Mouse (Mus musculus) forebrain, embryonic 10.5 days (tissue): Measurements from ENCODE around the gene Kif3a. TPM values are rescaled to one million over a fixed set of nuclear protein-coding genes. Genes with fewer than 3 reads are reported as not detected.

Experiments
- DNase-seq: peaks from one replicate; pipeline ENCODE4 v3.0.0-alpha.2; 2017; ENCODE audit warnings: low spot score; ENCODE audit errors: extremely low spot score
- H3K27ac ChIP-seq: fragments of 300-500 bp; sonication (generic); 2 replicates; pipeline ENCODE4 v1.5.1; 2016; ENCODE audit warnings: mild to moderate bottlenecking
- H3K27me3 ChIP-seq: fragments of 300-500 bp; sonication (generic); 2 replicates; pipeline ENCODE4 v1.6.1; 2016; ENCODE audit warnings: mild to moderate bottlenecking; ENCODE audit not compliant: poor library complexity, severe bottlenecking
- H3K36me3 ChIP-seq: fragments of 300-500 bp; sonication (generic); replicated peaks from 2 replicates; pipeline ENCODE4 v1.6.1; 2016; ENCODE audit warnings: mild to moderate bottlenecking, moderate library complexity
- H3K4me1 ChIP-seq: fragments of 300-500 bp; sonication (generic); 2 replicates; pipeline ENCODE4 v1.6.1; 2016
- H3K4me3 ChIP-seq: fragments of 300-500 bp; sonication (generic); 2 replicates; pipeline ENCODE4 v1.5.1; 2016; ENCODE audit warnings: mild to moderate bottlenecking, moderate library complexity
- H3K9me3 ChIP-seq: fragments of 300-500 bp; sonication (generic); 2 replicates; pipeline ENCODE4 v1.6.1; 2016; ENCODE audit warnings: mild to moderate bottlenecking, moderate library complexity
- WGBS: fragments of 180-500 bp; shearing (Covaris S2); methylation state at CpG from one replicate; pipeline ENCODE4 v1.1.7; 2016; 5-methylcytosine and 5-hydroxymethylcytosine counted together
- polyA plus RNA-seq: library from polyadenylated mRNA; unstranded; fragments of >200 nt; fragmentation: Nextera tagmentation; extraction: Ambion mirVana; gene quantifications from 2 replicates; pipeline ENCODE4 v1.2.1, GENCODE M21; 2016

Kif3a gene
- polyA plus RNA-seq, 1 experiment from 2014 or later, result 78.4 TPM

DNA sequence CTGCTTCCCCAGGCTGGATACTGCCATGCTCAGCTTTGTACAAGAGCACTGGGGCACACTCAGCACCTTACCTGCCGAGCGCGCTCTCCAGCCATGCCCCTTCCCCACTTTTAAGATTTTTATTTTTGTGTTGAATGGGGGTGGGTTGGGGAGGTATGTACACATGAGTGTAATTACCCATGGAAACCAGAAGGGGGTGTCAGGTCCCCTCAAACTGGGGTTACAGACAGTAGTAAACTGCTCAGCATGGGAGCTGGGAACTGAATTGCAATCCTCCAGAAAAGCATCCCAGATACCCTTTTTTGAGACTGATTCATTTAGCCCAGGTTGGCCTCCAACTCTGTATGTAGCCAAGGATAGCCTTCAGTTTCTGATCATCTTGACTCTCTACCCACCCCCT lies 37.8 kb downstream of the Kif3a start:
- H3K36me3 ChIP-seq, result peaks cover 24% of the 10 kb centered on the region
- 88% methylated on average over 3 of the region's 3 CpGs for WGBS
- no peak overlapping the region for H3K4me3 ChIP-seq
- H3K27ac ChIP-seq, result no peak overlapping the region
- H3K27me3 ChIP-seq, result peaks cover 5% of the 10 kb centered on the region; the same call in 1 of the 2 replicates
- no peak for DNase-seq
- H3K9me3 ChIP-seq, result no peaks in the 10 kb centered on the region
- H3K4me1 ChIP-seq, result peaks cover 17% of the 10 kb centered on the region

- Histone ChIP-seq H3K4me3 (peak overlapping the region; percentile 19; the same call in 1 of the 2 replicates), H3K27me3 (peaks cover 5% of the 10 kb centered on the region; the same call in 1 of the 2 replicates), H3K9me3 (no peaks in the 10 kb centered on the region), H3K27ac (no peak overlapping the region), H3K4me1 (peaks cover 17% of the 10 kb centered on the region), H3K36me3 (peaks cover 18% of the 10 kb centered on the region)
- 7% methylated on average over 12 of the region's 12 CpGs for WGBS
- DNase-seq, result no peak
Measured at GRCm38 (mm10) chr11:53605609-53606008, 38.4 kb downstream of the Kif3a start.

DNA sequence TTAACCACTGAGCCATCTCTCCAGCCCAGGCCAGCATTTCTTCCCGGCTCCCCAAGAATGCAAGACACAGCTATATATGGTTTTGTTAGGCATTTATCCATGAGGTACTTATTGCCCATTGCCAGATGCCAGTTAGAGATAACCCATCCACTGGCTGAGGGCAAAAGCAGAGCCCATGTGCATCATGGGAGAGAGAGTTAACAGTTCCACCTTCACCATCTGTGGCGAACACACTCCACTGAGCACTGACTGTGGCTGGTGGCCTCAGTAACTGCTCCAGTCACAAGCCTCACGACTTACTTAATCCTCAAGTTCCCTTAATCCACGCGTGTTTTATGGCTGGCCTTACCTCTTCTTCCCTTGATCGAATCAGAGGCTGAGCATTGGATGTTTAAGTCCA lies 42.1 kb downstream of the Kif3a start:
- H3K36me3 ChIP-seq, result peaks cover 6% of the 10 kb centered on the region; the same call in 1 of the 2 replicates
- H3K27ac ChIP-seq, result no peak overlapping the region
- H3K4me3 ChIP-seq, result no peak overlapping the region
- no peaks in the 10 kb centered on the region for H3K9me3 ChIP-seq
- DNase-seq, result no peak
- WGBS, result 84% methylated on average over 6 of the region's 6 CpGs
- peaks cover 17% of the 10 kb centered on the region for H3K4me1 ChIP-seq
- peaks cover 5% of the 10 kb centered on the region; the same call in 1 of the 2 replicates for H3K27me3 ChIP-seq

DNA sequence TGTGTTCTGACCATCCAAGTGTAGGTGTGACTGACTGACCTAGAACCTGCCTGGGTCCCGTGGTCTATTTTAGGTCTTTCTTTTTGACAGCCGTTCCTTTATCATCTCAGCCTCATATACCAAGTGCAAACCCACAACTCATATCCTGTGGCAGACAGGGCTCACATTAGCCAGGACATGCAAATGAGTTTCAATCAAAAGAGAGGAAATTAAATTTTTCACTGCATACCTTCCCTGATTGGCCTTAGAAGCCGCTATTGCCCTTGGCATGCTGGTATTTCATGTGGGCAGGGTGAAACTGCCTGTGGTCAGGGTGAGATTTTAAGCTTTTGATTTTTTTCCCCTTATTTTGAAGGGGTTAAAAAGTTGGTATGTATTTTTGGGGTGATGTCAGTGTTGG lies 42.5 kb downstream of the Kif3a start:
- peaks cover 5% of the 10 kb centered on the region; the same call in 1 of the 2 replicates for H3K27me3 ChIP-seq
- H3K27ac ChIP-seq, result no peak overlapping the region
- no peak overlapping the region for H3K4me3 ChIP-seq
- H3K9me3 ChIP-seq, result no peaks in the 10 kb centered on the region
- WGBS, result 86% methylated on average over 3 of the region's 3 CpGs
- no peak for DNase-seq
- H3K36me3 ChIP-seq, result 0 out of 2 replicates have a peak, but pooled peaks cover 4% of the 10 kb centered on the region
- peaks cover 17% of the 10 kb centered on the region for H3K4me1 ChIP-seq

DNA sequence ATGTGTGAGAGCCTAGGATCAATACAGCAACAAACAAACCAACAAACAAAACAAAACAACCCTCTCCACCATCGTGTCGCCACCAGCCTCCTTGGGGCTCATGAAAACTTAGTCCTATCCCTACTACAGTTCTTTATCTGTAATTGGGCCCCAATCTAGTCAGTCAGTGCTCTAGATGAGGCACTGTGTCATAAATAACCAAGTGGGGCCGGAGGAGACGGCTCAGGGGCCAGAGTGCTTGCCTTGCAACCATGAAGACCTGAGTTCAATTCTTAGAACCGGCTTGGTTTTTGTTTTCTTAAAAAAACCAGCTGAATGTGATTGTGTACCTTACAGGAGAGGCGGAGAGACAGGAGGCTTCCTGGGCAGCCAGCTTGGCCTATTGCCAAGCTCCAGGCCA lies 48.0 kb downstream of the Kif3a start:
- Histone ChIP-seq H3K27me3 (no peaks in the 10 kb centered on the region), H3K27ac (no peak overlapping the region), H3K4me3 (no peak overlapping the region), H3K4me1 (peaks cover 6% of the 10 kb centered on the region), H3K36me3 (no peaks in the 10 kb centered on the region), H3K9me3 (no peaks in the 10 kb centered on the region)
- WGBS, result 90% methylated on average over 6 of the region's 6 CpGs
- DNase-seq, result no peak

DNA sequence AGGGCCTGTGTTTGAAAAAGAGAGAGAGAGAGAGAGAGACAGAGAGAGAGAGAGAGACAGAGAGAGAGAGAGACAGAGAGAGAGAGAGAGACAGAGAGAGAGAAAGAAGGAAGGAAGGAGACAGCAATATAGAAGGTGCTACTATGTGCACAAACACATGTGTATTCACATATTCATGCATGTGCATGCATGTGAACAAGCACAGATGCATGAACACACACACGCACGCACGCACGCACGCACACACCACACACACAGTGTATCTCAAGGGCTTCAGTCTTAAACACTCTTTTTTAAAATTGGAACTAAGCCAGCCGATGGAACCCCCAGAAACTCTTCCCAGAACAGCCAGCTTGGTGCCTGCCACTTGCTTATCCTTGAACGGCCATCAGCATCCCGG lies 48.4 kb downstream of the Kif3a start:
- no peak for DNase-seq
- Histone ChIP-seq H3K4me1 (peaks cover 6% of the 10 kb centered on the region), H3K27me3 (no peaks in the 10 kb centered on the region), H3K9me3 (no peaks in the 10 kb centered on the region), H3K27ac (no peak overlapping the region), H3K4me3 (no peak overlapping the region), H3K36me3 (no peaks in the 10 kb centered on the region)
- WGBS, result 93% methylated on average over 8 of the region's 8 CpGs

DNA sequence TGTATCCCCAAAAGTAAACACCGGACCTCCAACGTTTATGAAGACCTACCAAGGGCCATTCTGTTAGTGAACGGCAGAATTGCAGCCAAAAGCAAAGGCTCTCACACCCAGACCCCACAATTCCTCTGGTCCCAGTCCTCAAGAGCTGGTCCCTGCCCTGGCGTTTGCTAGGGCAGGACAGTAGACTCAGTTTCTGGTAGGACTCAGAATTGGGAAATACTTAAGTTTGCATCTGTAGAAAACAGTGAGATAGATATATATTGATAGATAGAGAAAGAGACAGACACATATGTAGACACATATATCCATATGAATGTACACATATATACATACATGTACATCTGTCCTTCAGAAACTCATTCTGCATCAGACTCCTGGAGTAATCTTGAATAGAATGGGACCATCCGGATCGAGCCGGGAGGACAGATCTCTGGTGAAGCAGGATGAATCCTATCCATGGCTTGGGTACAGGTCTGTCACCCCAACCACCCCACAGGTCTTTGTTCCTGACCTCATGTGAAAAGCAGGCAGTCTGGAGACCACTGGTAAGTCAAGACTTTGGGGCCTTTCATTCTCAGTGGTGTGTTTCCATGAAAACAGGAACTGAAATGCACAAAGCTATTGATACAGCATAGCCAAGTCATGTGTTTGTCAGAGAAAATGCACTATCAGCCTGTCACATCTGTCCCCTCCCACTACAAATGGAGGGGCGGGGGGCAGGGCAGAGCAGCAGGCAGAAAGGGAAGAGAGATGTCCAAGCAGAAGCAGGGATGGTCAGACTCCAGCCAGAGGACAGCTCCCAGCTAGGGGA lies 49.8 kb downstream of the Kif3a start:
- no peaks in the 10 kb centered on the region for H3K36me3 ChIP-seq
- H3K27ac ChIP-seq, result no peak overlapping the region
- H3K4me3 ChIP-seq, result no peak overlapping the region
- no peaks in the 10 kb centered on the region for H3K27me3 ChIP-seq
- DNase-seq, result no peak
- 86% methylated on average over 8 of the region's 8 CpGs for WGBS
- H3K4me1 ChIP-seq, result peaks cover 6% of the 10 kb centered on the region
- H3K9me3 ChIP-seq, result no peaks in the 10 kb centered on the region

DNA sequence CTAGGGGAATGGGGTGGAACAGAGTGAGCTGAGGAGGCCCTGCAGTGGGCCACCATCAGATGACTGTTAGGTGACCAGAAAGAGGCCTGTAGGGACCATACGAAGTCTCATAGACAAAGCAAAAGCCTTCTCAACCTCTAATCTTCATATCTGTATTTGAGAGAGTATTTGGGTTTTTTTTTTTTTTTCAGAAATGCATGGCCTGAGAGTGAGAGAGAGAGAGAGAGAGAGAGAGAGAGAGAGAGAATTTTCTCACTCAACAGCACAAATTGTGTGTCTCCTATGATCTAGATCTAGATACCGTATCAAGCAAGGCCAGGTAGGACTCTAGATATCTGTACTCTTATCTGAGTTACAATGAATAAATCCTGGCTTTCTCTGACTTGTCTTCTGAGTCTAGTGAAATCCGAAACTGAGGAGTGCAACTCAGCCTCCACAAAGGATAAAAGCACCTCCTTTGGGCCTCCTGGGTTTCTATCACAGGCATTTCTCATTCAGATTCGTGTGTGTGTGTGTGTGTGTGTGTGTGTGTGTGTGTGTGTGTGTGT lies 50.5 kb downstream of the Kif3a start:
- DNase-seq, result no peak

DNA sequence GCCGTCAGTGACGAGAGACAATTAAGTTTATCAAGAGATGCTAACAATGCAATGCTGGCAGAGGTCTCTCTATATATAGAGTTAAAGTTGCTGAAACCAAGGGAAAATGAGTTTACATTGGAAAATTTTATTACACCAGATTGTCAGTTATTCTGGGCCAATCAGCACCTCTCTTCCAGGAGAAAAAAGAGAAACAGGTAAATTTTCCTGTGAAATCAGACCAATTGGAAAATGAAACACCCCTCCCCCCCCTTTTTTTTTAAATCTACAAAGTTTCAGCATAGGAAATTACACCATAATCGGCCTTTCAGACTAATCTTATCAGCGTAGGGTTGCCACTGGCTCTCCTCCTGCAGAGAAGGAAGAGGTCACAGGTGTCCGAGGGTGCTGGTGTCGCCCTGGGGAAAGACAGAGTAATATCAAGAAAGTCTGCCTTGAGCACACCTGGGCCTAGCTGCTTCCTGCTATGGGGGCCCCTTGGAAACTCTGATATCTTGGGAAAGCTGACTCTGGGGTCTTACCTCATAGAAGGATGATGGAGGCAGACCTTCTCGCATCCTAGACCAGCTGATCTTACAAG lies 51.5 kb downstream of the Kif3a start, which contains the start of gene Il4:
Gene Il4, minus strand, starts transcription at position 51 of the 580 bp plus-strand sequence.
- 88% methylated on average over 7 of the region's 7 CpGs for WGBS
- Histone ChIP-seq H3K4me1 (peaks cover 6% of the 10 kb centered on the region), H3K9me3 (no peaks in the 10 kb centered on the region), H3K27me3 (no peaks in the 10 kb centered on the region), H3K36me3 (no peaks in the 10 kb centered on the region), H3K4me3 (no peak within 1 kb of the TSS), H3K27ac (no peak within 1 kb of the TSS)
- DNase-seq, result no peak

More for the DNA sequence above, 50.5 kb downstream of the Kif3a start:
- H3K36me3 ChIP-seq, result no peaks in the 10 kb centered on the region
- H3K27ac ChIP-seq, result no peak overlapping the region
- H3K9me3 ChIP-seq, result no peaks in the 10 kb centered on the region
- no peak overlapping the region for H3K4me3 ChIP-seq
- H3K27me3 ChIP-seq, result no peaks in the 10 kb centered on the region
- peaks cover 6% of the 10 kb centered on the region for H3K4me1 ChIP-seq
- WGBS, result 66% methylated on average over 4 of the region's 4 CpGs

- H3K27ac ChIP-seq, result no peak overlapping the region
- H3K4me3 ChIP-seq, result no peak overlapping the region
- 72% methylated on average over 6 of the region's 6 CpGs for WGBS
- no peaks in the 10 kb centered on the region for H3K9me3 ChIP-seq
- peaks cover 6% of the 10 kb centered on the region for H3K4me1 ChIP-seq
- no peaks in the 10 kb centered on the region for H3K27me3 ChIP-seq
- DNase-seq, result no peak
- H3K36me3 ChIP-seq, result no peaks in the 10 kb centered on the region
Measured at GRCm38 (mm10) chr11:53619428-53619827, 52.2 kb downstream of the Kif3a start.

DNA sequence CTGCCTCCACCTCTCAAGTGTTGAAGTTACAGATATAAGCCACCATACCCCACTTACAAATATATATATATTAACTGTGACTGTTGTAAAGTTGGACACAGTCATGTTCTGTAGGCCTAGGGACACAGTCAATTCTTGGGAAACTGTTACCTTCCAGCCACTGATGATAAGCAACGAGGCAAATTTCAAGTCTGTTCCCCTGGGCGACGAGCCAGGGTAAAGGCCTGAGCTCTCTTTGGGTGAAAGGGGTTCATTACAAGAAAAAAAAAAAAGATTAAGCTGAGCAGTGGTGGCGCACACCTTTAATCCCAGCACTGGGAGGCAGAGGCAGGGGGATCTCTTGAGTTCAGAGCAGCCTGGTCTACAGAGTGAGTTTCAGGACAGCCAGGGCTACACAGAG lies 52.9 kb downstream of the Kif3a start:
- 92% methylated on average over 4 of the region's 4 CpGs for WGBS
- Histone ChIP-seq H3K36me3 (no peaks in the 10 kb centered on the region), H3K9me3 (no peaks in the 10 kb centered on the region), H3K27me3 (no peaks in the 10 kb centered on the region), H3K4me3 (no peak overlapping the region), H3K27ac (no peak overlapping the region), H3K4me1 (peaks cover 6% of the 10 kb centered on the region)
- DNase-seq, result no peak

DNA sequence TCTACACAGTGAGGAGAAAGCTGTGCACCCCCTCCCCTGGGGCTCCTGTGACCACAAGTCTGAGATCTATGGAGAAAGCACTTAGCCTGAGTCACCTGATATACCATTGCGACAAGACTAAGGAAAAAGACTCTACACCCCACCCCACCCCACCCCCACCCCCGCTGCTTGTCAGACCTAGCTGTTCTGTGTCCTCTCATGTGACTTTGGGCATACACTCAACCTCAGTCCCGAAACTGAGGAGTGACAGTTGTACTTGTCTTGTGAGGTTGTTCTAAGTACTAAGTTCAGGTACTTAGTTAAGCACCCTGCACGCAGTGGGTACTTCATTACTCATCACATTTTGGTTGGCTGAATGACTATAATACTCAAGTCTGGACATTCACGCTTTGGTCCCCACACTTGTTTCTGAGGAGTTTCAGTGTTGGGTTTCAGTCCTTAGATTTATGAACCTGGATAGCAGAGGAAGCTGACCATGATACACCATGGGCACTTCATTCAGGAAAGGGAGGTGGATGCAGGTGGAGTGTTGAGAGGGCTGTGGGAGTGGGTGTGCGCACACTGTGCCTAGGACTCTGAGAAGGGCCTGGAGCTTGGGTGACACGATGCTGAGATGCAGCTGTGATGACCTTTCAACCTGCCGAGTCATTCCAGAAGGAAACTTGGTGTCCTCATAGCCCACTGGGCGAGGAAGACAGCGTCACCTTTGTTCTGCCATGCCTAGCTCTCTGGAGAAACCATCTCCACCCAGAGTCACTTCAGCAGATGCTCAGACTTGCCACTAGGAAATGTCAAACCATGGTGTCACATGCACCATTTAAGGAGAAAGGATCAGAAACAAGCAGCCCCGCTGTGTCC lies 54.6 kb downstream of the Kif3a start:
- H3K4me3 ChIP-seq, result no peak overlapping the region
- DNase-seq, result no peak
- no peaks in the 10 kb centered on the region for H3K36me3 ChIP-seq
- no peak overlapping the region for H3K27ac ChIP-seq
- peaks cover 10% of the 10 kb centered on the region for H3K4me1 ChIP-seq
- no peaks in the 10 kb centered on the region for H3K9me3 ChIP-seq
- WGBS, result 84% methylated on average over 11 of the region's 11 CpGs
- no peaks in the 10 kb centered on the region for H3K27me3 ChIP-seq
